Mouse (Mus musculus) embryonic facial prominence, embryonic 10.5 days (tissue): ENCODE data around the gene Pcp4l1. TPM values are rescaled to one million over a fixed set of nuclear protein-coding genes. Genes with fewer than 3 reads are reported as not detected.

Experiments
- DNase-seq: peaks from one replicate; pipeline ENCODE4 v3.0.0-alpha.2; 2017; ENCODE audit warnings: low spot score
- H3K27ac ChIP-seq: fragments of 300-500 bp; sonication (generic); replicated peaks from 2 replicates; pipeline ENCODE4 v1.5.1; 2016; ENCODE audit warnings: mild to moderate bottlenecking
- H3K27me3 ChIP-seq: fragments of 300-500 bp; sonication (generic); replicated peaks from 2 replicates; pipeline ENCODE4 v1.6.1; 2016; ENCODE audit warnings: low read depth, mild to moderate bottlenecking; ENCODE audit not compliant: poor library complexity, severe bottlenecking
- H3K36me3 ChIP-seq: fragments of 300-500 bp; sonication (generic); replicated peaks from 2 replicates; pipeline ENCODE4 v1.6.1; 2016; ENCODE audit warnings: mild to moderate bottlenecking, moderate library complexity
- H3K4me1 ChIP-seq: fragments of 300-500 bp; sonication (generic); 2 replicates; pipeline ENCODE4 v1.6.1; 2016
- H3K4me3 ChIP-seq: fragments of 300-500 bp; sonication (generic); 2 replicates; pipeline ENCODE4 v1.5.1; 2016; ENCODE audit warnings: mild to moderate bottlenecking, moderate library complexity
- H3K9me3 ChIP-seq: fragments of 300-500 bp; sonication (generic); 2 replicates; pipeline ENCODE4 v1.6.1; 2016; ENCODE audit warnings: mild to moderate bottlenecking
- WGBS: fragments of 180-500 bp; shearing (Covaris S2); methylation state at CpG from one replicate; pipeline ENCODE4 v1.1.7; 2016; 5-methylcytosine and 5-hydroxymethylcytosine counted together
- polyA plus RNA-seq: library from polyadenylated mRNA; unstranded; fragments of >200 nt; fragmentation: Nextera tagmentation; extraction: Ambion mirVana; gene quantifications from 2 replicates; pipeline ENCODE4 v1.2.1, GENCODE M21; 2016

Gene Pcp4l1
- polyA plus RNA-seq, 1 experiment from 2014 or later: 6.7 TPM

GRCm38 (mm10) chr1:171193093-171193840, 2.8 kb downstream of the Pcp4l1 start:
- H3K27ac ChIP-seq: no peak overlapping the region; the same call in 1 of the 2 replicates
- peaks cover 89% of the 10 kb centered on the region for H3K27me3 ChIP-seq
- peak overlapping the region; percentile 44 for H3K4me3 ChIP-seq
- peaks cover 54% of the 10 kb centered on the region for H3K4me1 ChIP-seq
- DNase-seq: peak; percentile 43
- 2% methylated on average over 18 of the region's 18 CpGs for WGBS
- no peaks in the 10 kb centered on the region for H3K36me3 ChIP-seq
- H3K9me3 ChIP-seq: no peaks in the 10 kb centered on the region

- peaks cover 80% of the 10 kb centered on the region for H3K27me3 ChIP-seq
- no peak overlapping the region for H3K27ac ChIP-seq
- H3K4me1 ChIP-seq: peaks cover 58% of the 10 kb centered on the region
- no peak for DNase-seq
- H3K9me3 ChIP-seq: no peaks in the 10 kb centered on the region
- H3K4me3 ChIP-seq: no peak overlapping the region
- 45% methylated on average over 10 of the region's 10 CpGs for WGBS
- H3K36me3 ChIP-seq: no peaks in the 10 kb centered on the region
Observed at GRCm38 (mm10) chr1:171192283-171192682, 3.8 kb downstream of the Pcp4l1 start.

GRCm38 (mm10) chr1:171190832-171191231, 5.2 kb downstream of the Pcp4l1 start:
- Histone ChIP-seq H3K4me1 (peaks cover 60% of the 10 kb centered on the region), H3K27ac (no peak overlapping the region), H3K27me3 (peaks cover 66% of the 10 kb centered on the region), H3K4me3 (no peak overlapping the region), H3K36me3 (no peaks in the 10 kb centered on the region), H3K9me3 (no peaks in the 10 kb centered on the region)
- no peak for DNase-seq
- 93% methylated on average over 9 of the region's 9 CpGs for WGBS

DNA sequence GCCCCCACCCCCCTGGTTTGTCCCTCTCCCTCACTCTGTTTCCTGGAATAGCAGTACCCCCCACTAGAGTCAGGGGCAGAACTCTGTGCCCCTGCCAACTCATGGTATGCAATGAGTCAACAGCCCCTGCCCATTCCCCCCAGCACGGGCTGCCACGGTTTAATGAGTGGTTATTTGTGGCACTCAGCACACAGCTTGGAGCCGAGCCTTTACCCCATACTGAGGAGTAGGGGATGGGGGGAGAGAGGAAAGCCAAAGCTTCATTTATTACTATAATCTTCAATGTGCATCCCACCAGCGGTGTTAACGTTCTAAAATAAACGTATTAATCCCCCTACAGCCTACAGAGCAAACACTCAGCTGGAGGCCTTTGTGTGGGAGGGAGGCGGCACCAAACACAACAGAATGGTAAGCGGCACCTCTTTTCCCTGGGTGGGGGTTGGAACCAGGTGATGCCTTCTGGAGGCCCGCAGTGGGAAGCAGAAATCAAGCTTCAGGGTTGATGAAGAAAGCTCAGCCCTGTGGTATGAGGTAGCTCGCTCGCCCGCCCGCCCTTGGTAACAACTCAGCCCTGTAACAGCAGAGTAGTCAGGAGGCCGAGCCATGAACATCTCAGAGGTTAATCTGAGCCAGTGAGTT, 6.5 kb downstream of the Pcp4l1 start:
- peak; percentile 21 for DNase-seq
- peaks cover 54% of the 10 kb centered on the region for H3K4me1 ChIP-seq
- H3K36me3 ChIP-seq: no peaks in the 10 kb centered on the region
- H3K27ac ChIP-seq: peak overlapping the region; percentile 16; the same call in 1 of the 2 replicates
- WGBS: 35% methylated on average over 14 of the region's 14 CpGs
- peak overlapping the region; percentile 6; the same call in 1 of the 2 replicates for H3K4me3 ChIP-seq
- H3K9me3 ChIP-seq: no peaks in the 10 kb centered on the region
- H3K27me3 ChIP-seq: peaks cover 53% of the 10 kb centered on the region

DNA sequence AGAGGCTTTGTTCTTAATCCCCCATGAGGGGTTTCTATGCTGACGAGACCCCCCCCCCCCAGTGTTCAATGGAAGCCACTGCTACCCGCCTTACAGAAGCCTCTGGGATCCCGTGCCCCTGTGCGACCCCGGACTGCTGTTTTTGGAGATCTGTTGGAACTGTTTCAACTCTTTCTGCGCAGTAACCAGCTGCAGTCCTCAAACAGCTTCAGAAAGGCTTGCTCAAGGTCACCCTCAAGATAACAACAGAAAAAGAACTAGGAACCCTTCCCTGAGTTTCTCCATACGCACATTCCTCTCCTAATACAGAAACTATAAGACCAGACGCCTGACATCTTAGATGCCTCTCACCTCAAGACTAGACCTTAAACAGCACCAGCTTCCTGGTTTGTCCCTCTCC, 7.0 kb downstream of the Pcp4l1 start:
- Histone ChIP-seq H3K4me3 (peak overlapping the region; percentile 6; the same call in 1 of the 2 replicates), H3K4me1 (peaks cover 48% of the 10 kb centered on the region), H3K27me3 (peaks cover 48% of the 10 kb centered on the region)

DNA sequence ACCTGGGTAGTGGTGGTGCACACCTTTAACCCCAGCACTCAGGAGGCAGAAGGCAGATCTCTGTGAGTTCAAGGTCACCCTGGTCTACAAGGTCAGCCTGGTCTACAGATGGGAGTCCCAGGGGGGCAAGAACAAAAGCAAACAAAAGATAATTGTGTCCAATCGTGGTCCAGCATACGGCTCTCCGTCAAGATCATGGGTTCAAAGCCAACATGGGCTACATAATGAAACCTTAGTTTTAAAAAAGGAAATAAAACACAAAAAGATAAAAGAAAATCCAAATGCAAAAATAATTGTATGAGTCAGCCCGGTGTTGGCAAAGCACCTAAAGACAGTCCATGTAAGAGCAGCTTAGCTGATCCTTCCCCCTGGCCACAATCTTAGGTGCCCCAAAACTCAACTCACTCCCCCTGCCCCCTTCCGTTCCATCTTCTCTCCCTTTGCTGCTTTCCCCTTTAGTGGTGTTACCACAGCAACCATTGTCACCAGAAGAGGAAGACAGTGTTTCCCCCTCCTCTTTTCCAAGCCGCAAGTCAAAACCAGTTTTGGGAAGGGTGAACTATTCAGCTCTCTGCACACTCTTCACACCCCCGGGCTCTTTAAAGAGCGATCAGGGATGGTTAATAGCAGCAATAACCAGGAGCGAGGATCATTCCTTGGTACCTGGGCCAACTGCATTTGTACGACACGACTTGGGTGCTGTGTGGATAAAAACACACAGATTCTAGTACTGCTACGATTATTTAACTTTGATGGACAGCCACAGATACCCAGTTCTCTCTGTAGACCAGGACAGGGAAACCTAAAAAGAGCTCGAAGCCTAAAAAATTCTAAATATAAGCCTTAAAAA, 8.0 kb downstream of the Pcp4l1 start:
- no peak overlapping the region for H3K27ac ChIP-seq
- no peaks in the 10 kb centered on the region for H3K9me3 ChIP-seq
- peaks cover 38% of the 10 kb centered on the region for H3K27me3 ChIP-seq
- H3K4me1 ChIP-seq: peaks cover 39% of the 10 kb centered on the region
- H3K4me3 ChIP-seq: 0 out of 2 replicates have a peak overlapping the region, but pooled peaks have one; percentile 11
- no peak for DNase-seq
- WGBS: 59% methylated on average over 13 of the region's 13 CpGs
- no peaks in the 10 kb centered on the region for H3K36me3 ChIP-seq

More for the DNA sequence above, 7.0 kb downstream of the Pcp4l1 start:
- peak; percentile 37 for DNase-seq
- no peaks in the 10 kb centered on the region for H3K9me3 ChIP-seq
- H3K27ac ChIP-seq: peak overlapping the region; percentile 24; the same call in 1 of the 2 replicates
- 19% methylated on average over 8 of the region's 8 CpGs for WGBS
- no peaks in the 10 kb centered on the region for H3K36me3 ChIP-seq

DNA sequence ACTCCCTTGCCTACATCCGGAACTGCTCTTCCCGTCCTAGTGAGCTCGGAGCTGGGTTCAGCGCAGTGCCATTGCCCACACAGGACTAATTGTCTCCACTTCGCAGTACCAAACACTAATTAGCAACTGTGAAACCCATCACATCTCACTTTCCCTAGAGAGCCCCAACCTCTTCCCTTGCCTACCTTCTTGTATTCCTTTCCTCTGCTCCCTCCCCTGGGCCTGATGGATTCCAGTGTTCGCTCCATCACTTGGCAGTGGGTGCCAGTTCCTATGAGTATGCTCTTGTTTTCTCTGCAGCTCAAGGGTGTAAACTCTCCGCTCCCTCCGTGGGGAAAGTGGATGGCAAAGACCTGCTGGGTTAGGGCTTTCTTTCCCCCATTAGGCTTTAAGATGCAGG, 10.4 kb downstream of the Pcp4l1 start:
- WGBS: 63% methylated on average over 8 of the region's 8 CpGs
- H3K27me3 ChIP-seq: peaks cover 14% of the 10 kb centered on the region
- DNase-seq: no peak
- no peaks in the 10 kb centered on the region for H3K9me3 ChIP-seq
- H3K36me3 ChIP-seq: no peaks in the 10 kb centered on the region
- 0 out of 2 replicates have a peak overlapping the region, but pooled peaks have one; percentile 8 for H3K27ac ChIP-seq
- H3K4me3 ChIP-seq: no peak overlapping the region
- peaks cover 34% of the 10 kb centered on the region for H3K4me1 ChIP-seq

GRCm38 (mm10) chr1:171184314-171184713, 11.8 kb downstream of the Pcp4l1 start:
- DNase-seq: no peak
- Histone ChIP-seq H3K27ac (no peak overlapping the region), H3K9me3 (no peaks in the 10 kb centered on the region), H3K4me1 (peaks cover 28% of the 10 kb centered on the region), H3K4me3 (no peak overlapping the region), H3K36me3 (no peaks in the 10 kb centered on the region), H3K27me3 (peaks cover 2% of the 10 kb centered on the region)
- 83% methylated on average over 7 of the region's 7 CpGs for WGBS

- Histone ChIP-seq H3K27me3 (no peaks in the 10 kb centered on the region; the same call in 1 of the 2 replicates), H3K4me1 (peaks cover 21% of the 10 kb centered on the region), H3K36me3 (no peaks in the 10 kb centered on the region), H3K9me3 (no peaks in the 10 kb centered on the region), H3K27ac (no peak overlapping the region), H3K4me3 (no peak overlapping the region)
- WGBS: 64% methylated on average over 3 of the region's 3 CpGs
- no peak for DNase-seq
Observed at GRCm38 (mm10) chr1:171183620-171184019, 12.4 kb downstream of the Pcp4l1 start.

- WGBS: 85% methylated on average over 3 of the region's 3 CpGs
- no peak for DNase-seq
- H3K27ac ChIP-seq: no peak overlapping the region
- H3K27me3 ChIP-seq: no peaks in the 10 kb centered on the region; the same call in 1 of the 2 replicates
- H3K4me3 ChIP-seq: no peak overlapping the region
- no peaks in the 10 kb centered on the region for H3K9me3 ChIP-seq
- peaks cover 15% of the 10 kb centered on the region for H3K4me1 ChIP-seq
- no peaks in the 10 kb centered on the region for H3K36me3 ChIP-seq
Observed at GRCm38 (mm10) chr1:171183025-171183424, 13.0 kb downstream of the Pcp4l1 start.

- H3K4me1 ChIP-seq: no peaks in the 10 kb centered on the region
- H3K36me3 ChIP-seq: no peaks in the 10 kb centered on the region
- WGBS: 84% methylated on average over 5 of the region's 5 CpGs
- no peaks in the 10 kb centered on the region for H3K9me3 ChIP-seq
- no peak for DNase-seq
- no peak overlapping the region for H3K4me3 ChIP-seq
- no peak overlapping the region for H3K27ac ChIP-seq
- H3K27me3 ChIP-seq: no peaks in the 10 kb centered on the region
Observed at GRCm38 (mm10) chr1:171179487-171180171, 16.4 kb downstream of the Pcp4l1 start.

DNA sequence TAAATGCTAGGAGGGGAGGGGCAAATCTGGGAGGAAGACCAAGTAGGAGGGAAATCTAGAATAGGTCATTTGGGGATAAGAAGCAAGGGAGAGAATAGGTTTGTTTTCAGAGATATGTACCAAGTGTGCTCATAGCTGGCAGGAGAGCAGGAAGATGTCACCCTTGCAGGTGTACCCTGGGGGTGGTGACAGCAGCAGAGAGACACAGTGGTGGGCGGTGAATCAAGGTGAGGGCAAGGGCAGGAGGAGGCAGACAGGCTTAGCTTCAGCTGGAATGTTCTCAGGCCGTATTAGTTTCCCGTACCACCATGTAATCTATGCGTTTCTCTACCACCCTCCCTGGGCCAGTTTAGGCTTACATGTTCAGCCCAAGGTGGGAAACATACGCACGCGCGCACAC, 23.3 kb downstream of the Pcp4l1 start:
- Histone ChIP-seq H3K36me3 (no peaks in the 10 kb centered on the region), H3K9me3 (no peaks in the 10 kb centered on the region), H3K27me3 (no peaks in the 10 kb centered on the region), H3K4me3 (no peak overlapping the region), H3K4me1 (no peaks in the 10 kb centered on the region), H3K27ac (no peak overlapping the region)
- 94% methylated on average over 8 of the region's 8 CpGs for WGBS
- no peak for DNase-seq
